Mouse (Mus musculus) midbrain, postnatal 0 days (tissue): ENCODE data around the gene Mfap3l. TPM values are rescaled to one million over a fixed set of nuclear protein-coding genes. Genes with fewer than 3 reads are reported as not detected.
A peak's percentile ranks its signal among the peaks of the same experiment; 100 is the strongest.

Experiments
- ATAC-seq: fragments of 200-750 bp; cut with Nextera tagmentation; 2 replicates; pipeline ENCODE4 v1.8.0; 2017; ENCODE audit warnings: moderate number of reproducible peaks, mild to moderate bottlenecking, moderate TSS enrichment, moderate library complexity; ENCODE audit not compliant: low FRiP score
- DNase-seq: peaks from one replicate; pipeline ENCODE4 v3.0.0-alpha.2; 2015; ENCODE audit warnings: low spot score
- H3K27ac ChIP-seq: fragments of 300-500 bp; sonication (generic); 2 replicates; pipeline ENCODE4 v1.5.1; 2014; ENCODE audit warnings: low read depth, mild to moderate bottlenecking, low read length, mixed read lengths
- H3K27me3 ChIP-seq: fragments of 300-500 bp; sonication (generic); 2 replicates; pipeline ENCODE4 v1.6.1; 2014; ENCODE audit warnings: low read length, control low read depth, mixed read lengths; ENCODE audit not compliant: insufficient read depth
- H3K36me3 ChIP-seq: fragments of 300-500 bp; sonication (generic); 2 replicates; pipeline ENCODE4 v1.6.1; 2014; ENCODE audit warnings: low read length, control low read depth, mixed read lengths; ENCODE audit not compliant: insufficient read depth
- H3K4me1 ChIP-seq: fragments of 300-500 bp; sonication (generic); 2 replicates; pipeline ENCODE4 v1.6.1; 2014; ENCODE audit warnings: mild to moderate bottlenecking, control low read depth, antibody characterized with exemption, low read length, mixed read lengths; ENCODE audit not compliant: insufficient read depth
- H3K4me2 ChIP-seq: fragments of 300-500 bp; sonication (generic); 2 replicates; pipeline ENCODE4 v1.6.1; 2014; ENCODE audit warnings: low read depth, mild to moderate bottlenecking, low read length, mixed read lengths; ENCODE audit not compliant: poor library complexity, severe bottlenecking
- H3K4me3 ChIP-seq: fragments of 300-500 bp; sonication (generic); 2 replicates; pipeline ENCODE4 v1.5.1; 2014; ENCODE audit warnings: low read depth, mild to moderate bottlenecking, low read length, moderate library complexity
- H3K9ac ChIP-seq: fragments of 300-500 bp; sonication (generic); replicated peaks from 2 replicates; pipeline ENCODE4 v1.6.1; 2014; ENCODE audit warnings: mild to moderate bottlenecking, low read length, moderate library complexity, mixed read lengths; ENCODE audit not compliant: poor library complexity, severe bottlenecking
- H3K9me3 ChIP-seq: fragments of 300-500 bp; sonication (generic); 2 replicates; pipeline ENCODE4 v1.6.1; 2016; ENCODE audit warnings: low read length, control low read depth
- CTCF ChIP-seq: IDR thresholded peaks from 2 replicates; pipeline ENCODE4 v1.5.1; 2016; ENCODE audit warnings: antibody characterized with exemption, mild to moderate bottlenecking
- WGBS: fragments of 180-500 bp; shearing (Covaris S2); extraction: QIAGEN DNeasy Blood & Tissue Kit; methylation state at CpG from one replicate; pipeline ENCODE4 v1.1.7; 2014; 5-methylcytosine and 5-hydroxymethylcytosine counted together
- polyA plus RNA-seq: library from polyadenylated mRNA; unstranded; fragments of >200 nt; fragmentation: Nextera tagmentation; extraction: Ambion mirVana; gene quantifications from 2 replicates; pipeline ENCODE4 v1.2.1, GENCODE M21; 2015
- total RNA-seq: library from RNA; depleted of rRNA; stranded (reverse); fragments of >200 nt; gene quantifications from 2 replicates; pipeline ENCODE4 v1.2.3, GENCODE M21; 2014

The Mfap3l gene
- total and polyA plus RNA-seq, 2 experiments from 2014 or later = 3.0 to 16.4 TPM

DNA sequence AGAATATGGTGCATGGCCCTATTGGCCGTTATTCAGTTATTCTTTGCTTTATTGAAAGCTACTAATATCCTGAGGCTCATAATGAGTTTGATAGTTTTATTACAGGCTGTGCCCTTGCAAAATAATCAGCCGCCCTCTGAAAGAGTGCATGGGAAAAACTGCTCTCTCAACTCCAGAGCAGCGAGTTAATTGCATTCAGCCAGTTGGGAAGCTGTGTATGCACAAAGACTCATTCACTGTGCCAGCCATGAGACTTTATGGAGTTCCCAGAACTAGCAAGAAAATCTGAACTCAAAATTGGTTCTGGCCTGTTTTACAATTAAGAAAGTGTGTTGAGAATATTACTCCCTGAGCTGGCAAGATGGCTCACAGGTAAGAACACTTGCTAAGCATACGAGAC, 12.5 kb downstream of the Mfap3l start:
- H3K9me3 ChIP-seq = no peaks in the 10 kb centered on the region
- H3K27ac ChIP-seq = no peak overlapping the region
- no peak for TF ChIP-seq CTCF
- no peak overlapping the region for H3K4me2 ChIP-seq
- DNase-seq (peak; percentile 37), ATAC-seq (no peak)
- 80% methylated on average over 4 of the region's 4 CpGs for WGBS
- H3K4me1 ChIP-seq = no peaks in the 10 kb centered on the region
- H3K27me3 ChIP-seq = no peaks in the 10 kb centered on the region
- H3K4me3 ChIP-seq = no peak overlapping the region
- H3K36me3 ChIP-seq = no peaks in the 10 kb centered on the region
- H3K9ac ChIP-seq = no peak overlapping the region

DNA sequence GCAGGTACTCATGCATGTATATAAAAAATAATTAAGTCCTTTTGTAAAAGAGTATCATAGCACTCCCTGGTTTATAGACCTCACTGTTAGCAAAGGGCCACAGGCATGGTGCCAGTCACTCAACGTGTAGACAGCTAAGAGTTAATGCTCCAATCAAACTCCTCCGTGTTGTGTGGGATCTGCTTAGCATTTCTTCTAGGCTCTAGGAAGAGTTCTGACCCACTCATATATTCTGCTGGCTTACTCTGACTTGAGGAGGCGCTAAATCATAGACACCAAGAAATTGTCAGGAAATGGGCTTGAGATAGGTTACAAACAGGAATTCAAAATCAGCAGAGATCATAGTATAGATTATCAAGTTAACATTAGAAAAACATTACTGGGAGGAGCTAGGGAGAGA, 13.3 kb downstream of the Mfap3l start:
- Histone ChIP-seq H3K4me1 (no peaks in the 10 kb centered on the region), H3K27me3 (no peaks in the 10 kb centered on the region), H3K9me3 (no peaks in the 10 kb centered on the region), H3K4me2 (no peak overlapping the region), H3K27ac (no peak overlapping the region), H3K9ac (no peak overlapping the region), H3K36me3 (no peaks in the 10 kb centered on the region), H3K4me3 (no peak overlapping the region)
- TF ChIP-seq CTCF = no peak
- WGBS = 89% methylated on average over 3 of the region's 3 CpGs
- ATAC-seq (no peak), DNase-seq (no peak)

DNA sequence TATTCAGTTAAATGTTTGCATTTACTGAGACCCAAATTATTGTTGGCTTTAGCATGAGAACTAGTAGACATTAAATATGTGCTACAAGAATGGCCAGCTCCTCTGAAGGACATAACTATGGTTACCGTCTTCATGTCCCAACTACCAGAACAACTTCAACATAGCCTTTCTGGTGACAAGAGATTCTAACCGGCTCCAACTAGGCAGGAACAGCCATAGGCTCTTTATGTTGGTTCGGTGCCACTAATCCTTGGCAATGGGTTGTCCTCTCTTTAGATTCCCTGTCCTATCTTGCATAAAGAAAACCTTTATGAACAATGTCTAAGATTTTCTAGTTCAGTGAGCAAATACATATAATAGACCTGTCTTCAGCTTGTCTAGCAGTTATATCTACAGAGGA, 14.7 kb downstream of the Mfap3l start:
- 94% methylated on average over 3 of the region's 3 CpGs for WGBS
- no peak for ATAC-seq
- Histone ChIP-seq H3K4me3 (no peak overlapping the region), H3K9me3 (no peaks in the 10 kb centered on the region), H3K9ac (no peak overlapping the region), H3K4me1 (no peaks in the 10 kb centered on the region), H3K27ac (no peak overlapping the region), H3K36me3 (no peaks in the 10 kb centered on the region), H3K27me3 (no peaks in the 10 kb centered on the region), H3K4me2 (no peak overlapping the region)
- no peak for DNase-seq
- no peak for TF ChIP-seq CTCF

DNA sequence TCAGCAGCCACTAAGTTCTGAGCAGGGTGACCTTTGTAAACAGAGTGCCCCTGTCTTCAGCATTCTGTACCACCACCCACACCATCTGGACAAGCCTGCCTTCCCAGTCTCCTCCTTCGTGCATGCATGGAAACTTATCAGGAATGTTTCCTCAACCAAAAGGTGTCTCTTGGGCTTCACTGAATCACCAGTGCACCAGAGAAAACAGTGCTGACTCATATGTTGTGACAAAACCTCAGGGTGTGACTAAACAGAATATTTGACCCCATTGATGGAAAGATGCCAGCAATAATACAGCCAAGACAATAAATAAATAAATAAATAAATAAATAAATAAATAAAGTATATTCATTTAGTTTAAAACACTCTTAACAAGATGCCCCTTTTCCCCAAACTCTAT, 16.5 kb downstream of the Mfap3l start:
- H3K4me3 ChIP-seq = no peak overlapping the region
- no peaks in the 10 kb centered on the region for H3K36me3 ChIP-seq
- no peaks in the 10 kb centered on the region for H3K4me1 ChIP-seq
- H3K4me2 ChIP-seq = no peak overlapping the region
- TF ChIP-seq CTCF = no peak
- ATAC-seq (no peak), DNase-seq (no peak)
- WGBS = 83% methylated on average over 1 of the region's 1 CpGs
- H3K27me3 ChIP-seq = no peaks in the 10 kb centered on the region
- no peaks in the 10 kb centered on the region for H3K9me3 ChIP-seq
- H3K9ac ChIP-seq = no peak overlapping the region
- no peak overlapping the region for H3K27ac ChIP-seq

DNA sequence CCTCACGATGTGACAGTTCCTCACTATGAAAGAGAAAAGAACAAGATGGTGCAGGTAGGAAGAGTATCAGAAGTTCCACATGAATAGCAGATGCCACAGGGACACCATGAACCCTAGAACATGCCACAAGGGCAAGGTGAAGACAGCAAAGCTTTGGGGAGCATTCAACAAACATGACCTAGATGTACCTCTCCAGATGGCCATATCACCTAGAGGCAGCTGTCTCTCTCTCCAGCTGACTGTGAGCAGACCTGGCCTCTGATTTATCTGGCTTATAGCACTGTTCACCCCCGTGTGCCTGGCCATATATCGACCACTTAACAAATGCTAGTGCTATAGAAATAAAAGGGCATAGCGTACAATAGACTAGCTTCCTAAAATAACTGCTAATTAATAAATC, 17.5 kb downstream of the Mfap3l start:
- H3K4me2 ChIP-seq = no peak overlapping the region
- H3K9ac ChIP-seq = no peak overlapping the region
- H3K9me3 ChIP-seq = no peaks in the 10 kb centered on the region
- DNase-seq (no peak), ATAC-seq (no peak)
- no peaks in the 10 kb centered on the region for H3K36me3 ChIP-seq
- H3K27me3 ChIP-seq = no peaks in the 10 kb centered on the region
- WGBS = 79% methylated on average over 4 of the region's 4 CpGs
- no peaks in the 10 kb centered on the region for H3K4me1 ChIP-seq
- no peak overlapping the region for H3K27ac ChIP-seq
- no peak for TF ChIP-seq CTCF
- H3K4me3 ChIP-seq = no peak overlapping the region

DNA sequence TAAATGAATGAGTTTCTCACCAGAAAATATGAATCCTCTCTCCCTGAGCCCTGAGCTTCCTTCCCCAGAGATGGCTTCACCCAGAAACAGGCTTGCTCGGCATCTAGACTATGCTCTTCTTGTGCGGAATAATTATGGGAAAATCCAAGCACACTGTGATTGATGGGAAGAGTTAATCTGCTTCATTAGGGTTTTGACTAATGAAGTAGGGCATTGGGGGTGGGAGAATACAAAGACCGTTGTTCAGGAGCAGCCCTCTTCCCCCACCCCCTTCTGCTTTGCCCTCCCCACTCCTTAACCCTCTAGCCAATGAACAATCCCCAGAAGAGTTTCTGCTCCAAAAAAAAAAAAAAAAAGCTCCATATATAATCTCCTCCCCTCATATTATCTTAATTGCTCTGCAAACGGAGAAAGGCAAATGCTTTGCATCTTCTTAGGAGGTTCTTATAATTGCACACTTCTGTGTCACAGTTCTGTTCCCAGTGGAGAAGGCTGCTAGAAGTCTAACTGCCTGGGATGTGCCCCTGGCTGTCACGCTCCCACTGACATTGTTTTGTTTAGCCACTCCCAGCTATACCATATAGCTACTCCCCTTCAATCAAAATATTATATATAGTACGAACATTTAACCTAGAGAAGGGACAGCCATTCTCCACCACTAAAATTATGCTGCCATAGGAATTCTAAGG, 24.9 kb downstream of the Mfap3l start:
- H3K4me2 ChIP-seq = no peak overlapping the region
- no peaks in the 10 kb centered on the region for H3K4me1 ChIP-seq
- peak; percentile 28 for DNase-seq
- no peaks in the 10 kb centered on the region for H3K9me3 ChIP-seq
- no peak for TF ChIP-seq CTCF
- peak; percentile 54; the same call in 1 of the 2 replicates for ATAC-seq
- H3K27ac ChIP-seq = no peak overlapping the region
- no peak overlapping the region for H3K4me3 ChIP-seq
- WGBS = 51% methylated on average over 6 of the region's 6 CpGs
- H3K9ac ChIP-seq = no peak overlapping the region
- H3K27me3 ChIP-seq = no peaks in the 10 kb centered on the region
- no peaks in the 10 kb centered on the region for H3K36me3 ChIP-seq
